8 mouse cellular contexts compared by ENCODE assay signal in genomic region chr4:120404778-120405143, GRCm38 (mm10). TPM values are rescaled to one million over a fixed set of nuclear protein-coding genes. Genes with fewer than 3 reads are reported as not detected.
DNase-seq lines count a peak whose midpoint lies in the region; ATAC-seq and TF ChIP-seq lines count a peak whose summit lies in the region.

No protein-coding gene starts in this region.

- no peak for TF ChIP-seq POLR2A in cortical plate, adult 2 months (IDR thresholded peaks at IDR 0.05; ENCODE audit: extremely low read depth, insufficient read depth, low read length)

- peaks cover 7% of the 10 kb centered on the region for H3K79me3 ChIP-seq in C2C12 (ENCODE audit: low read depth)

- peak; percentile 10; the same call in 1 of the 2 replicates for ATAC-seq in hindbrain, embryonic 15.5 days (ENCODE audit: low FRiP score, low read depth)
- peak; percentile 26; the same call in 1 of the 2 replicates for ATAC-seq in midbrain, embryonic 13.5 days
- no peak for ATAC-seq in megakaryocyte-erythroid progenitor cell, adult 5-6 weeks (replicated peaks; ENCODE audit: low FRiP score, low TSS enrichment, poor library complexity, severe bottlenecking)

- peaks cover 9% of the 10 kb centered on the region for H3K79me2 ChIP-seq in C2C12 (ENCODE audit: control insufficient read depth, insufficient read depth)

- WGBS in hindbrain, embryonic 15.5 days, result 10% methylated on average over 19 of the region's 21 CpGs
- 11% methylated on average over 18 of the region's 21 CpGs for WGBS in midbrain, embryonic 13.5 days

- no peaks in the 10 kb centered on the region for H3K27me3 ChIP-seq in C2C12 (ENCODE audit: control insufficient read depth, insufficient read depth, insufficient read length)
- no peaks in the 10 kb centered on the region for H3K27me3 ChIP-seq in hindbrain, embryonic 15.5 days
- H3K27me3 ChIP-seq in midbrain, embryonic 13.5 days, result no peaks in the 10 kb centered on the region

- no peaks in the 10 kb centered on the region for H3K36me3 ChIP-seq in C2C12 (ENCODE audit: control insufficient read depth, insufficient read depth)
- H3K36me3 ChIP-seq in hindbrain, embryonic 15.5 days, result no peaks in the 10 kb centered on the region
- no peaks in the 10 kb centered on the region for H3K36me3 ChIP-seq in midbrain, embryonic 13.5 days

- no peak overlapping the region for H3K27ac ChIP-seq in cortical plate, adult 2 months (ENCODE audit: insufficient read depth, low read length)
- H3K27ac ChIP-seq in hindbrain, embryonic 15.5 days (replicated peaks), result peak overlapping the region; percentile 92
- H3K27ac ChIP-seq in midbrain, embryonic 13.5 days, result peak overlapping the region; percentile 39; the same call in 1 of the 2 replicates

- peak overlapping the region; percentile 29 for H3K4me3 ChIP-seq in C2C12 (ENCODE audit: insufficient read depth, poor library complexity, severe bottlenecking)
- H3K4me3 ChIP-seq in cortical plate, adult 2 months (ENCODE audit: insufficient read depth, low read length), result peak overlapping the region; percentile 51
- peak overlapping the region; percentile 71 for H3K4me3 ChIP-seq in hindbrain, embryonic 15.5 days
- H3K4me3 ChIP-seq in midbrain, embryonic 13.5 days (replicated peaks), result peak overlapping the region; percentile 92

- H3K9ac ChIP-seq in hindbrain, embryonic 15.5 days, result peak overlapping the region; percentile 38; the same call in 1 of the 2 replicates
- H3K9ac ChIP-seq in midbrain, embryonic 13.5 days (replicated peaks), result peak overlapping the region; percentile 59; the same call in 1 of the 2 replicates

- no peak for TF ChIP-seq CTCF in C2C12 (IDR thresholded peaks at IDR 0.05; ENCODE audit: control insufficient read depth, insufficient read depth, insufficient read length)
- TF ChIP-seq CTCF in cortical plate, adult 2 months (IDR thresholded peaks at IDR 0.05; ENCODE audit: extremely low read depth, insufficient read depth, low read length), result no peak

- H3K9me3 ChIP-seq in hindbrain, embryonic 15.5 days, result no peaks in the 10 kb centered on the region
- H3K9me3 ChIP-seq in midbrain, embryonic 13.5 days, result no peaks in the 10 kb centered on the region

- peak; percentile 26 for DNase-seq in kidney, adult 11 months
- DNase-seq in kidney, postnatal 14 days, result no peak
- no peak for DNase-seq in right cerebral cortex, adult 18-20 months

- H3K4me2 ChIP-seq in hindbrain, embryonic 15.5 days, result peak overlapping the region; percentile 58
- peak overlapping the region; percentile 61 for H3K4me2 ChIP-seq in midbrain, embryonic 13.5 days (replicated peaks)

- H3K4me1 ChIP-seq in cortical plate, adult 2 months (ENCODE audit: control insufficient read depth, insufficient read depth, low read length), result peaks cover 4% of the 10 kb centered on the region
- peaks cover 23% of the 10 kb centered on the region for H3K4me1 ChIP-seq in hindbrain, embryonic 15.5 days (replicated peaks)
- peaks cover 27% of the 10 kb centered on the region for H3K4me1 ChIP-seq in midbrain, embryonic 13.5 days (replicated peaks)

- H3ac ChIP-seq in C2C12 (ENCODE audit: control insufficient read depth, insufficient read length, low read depth), result no peak overlapping the region

TF ChIP-seq in C2C12, 6 proteins besides CTCF, POLR2A, EP300 and RAD21:
- no peak for TF ChIP-seq USF1 (IDR thresholded peaks at IDR 0.05; ENCODE audit: low read depth)
- TF ChIP-seq FOSL1 (IDR thresholded peaks at IDR 0.05; ENCODE audit: insufficient read depth, low read length, poor library complexity, severe bottlenecking), result no peak
- no peak for TF ChIP-seq MYOG (IDR thresholded peaks at IDR 0.05; ENCODE audit: control insufficient read depth, extremely low read depth, insufficient read length)
- no peak for TF ChIP-seq MYOD1 (IDR thresholded peaks at IDR 0.05; ENCODE audit: control insufficient read depth, insufficient read length, low read depth)
- TF ChIP-seq CEBPB (IDR thresholded peaks at IDR 0.05; ENCODE audit: low read depth), result no peak
- TF ChIP-seq MAX (IDR thresholded peaks at IDR 0.05), result no peak

RNA-seq across cellular contexts. Expression of gene Scmh1, which starts 0.3 kb away (rescaled TPM):
- polyA plus RNA-seq in C2C12 (2012; fragmentation: generic; extraction: Trizol), result 40.9 TPM
- 87.7 and 97.5 TPM in 2 replicates for polyA plus RNA-seq in cortical plate, adult 2 months (2012; rRNA removed)
- polyA plus RNA-seq in hindbrain, embryonic 15.5 days (2015; fragmentation: Nextera tagmentation; extraction: Ambion mirVana), result 83.3 and 99.9 TPM in 2 replicates
- 77.4 and 79.9 TPM in 2 replicates for polyA plus RNA-seq in midbrain, embryonic 13.5 days (2015; fragmentation: Nextera tagmentation; extraction: Ambion mirVana)
- 27.6 and 65.7 TPM in 2 replicates for total RNA-seq in megakaryocyte-erythroid progenitor cell, adult 5-6 weeks (2014; fragmentation: Nextera tagmentation)
- total RNA-seq in megakaryocyte-erythroid progenitor cell, adult 5-6 weeks (2017), result 9.7 and 16.9 TPM in 2 replicates

Comparison
In these comparisons a context has a peak if more than half of its experiments do, and no peak if none do; other contexts are left out.
1. H3K4me3 ChIP-seq: peak in every context shown above with its lines; median percentile 92 in midbrain, embryonic 13.5 days; 71 in hindbrain, embryonic 15.5 days; 51 in cortical plate, adult 2 months; 29 in C2C12.